Mouse (Mus musculus) brain, adult 2 months (tissue): Measurements from ENCODE around the gene Stxbp3.

Source experiments
- DNase-seq: peaks from one replicate; pipeline ENCODE4 v3.0.0; 2011; ENCODE audit warnings: low read depth, low spot score

Stxbp3 gene

DNA sequence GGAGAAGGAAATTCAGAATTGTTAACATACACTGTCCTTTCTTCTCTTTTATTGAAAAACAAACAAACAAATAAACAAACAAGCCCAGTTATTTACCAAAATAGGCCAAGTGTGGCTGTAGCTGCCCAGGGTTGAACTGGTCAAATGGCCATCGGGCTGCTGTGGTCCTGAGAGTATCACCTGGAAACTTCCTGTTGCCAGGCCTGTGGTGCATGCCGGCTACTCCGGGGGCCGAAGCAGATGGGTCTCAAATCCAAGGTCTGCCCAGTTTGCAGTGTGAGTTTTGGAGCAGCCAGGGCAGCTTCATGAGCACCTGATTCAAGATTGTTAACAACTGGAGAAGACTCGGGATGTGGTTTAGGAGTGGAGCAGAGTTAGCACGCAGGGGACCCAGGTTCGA, 74.8 kb downstream of the Stxbp3 start:
- DNase-seq: no peak

- no peak for DNase-seq
These were observed 75.3 kb downstream of the Stxbp3 start for GRCm38 (mm10) chr3:108764976-108765375.

- DNase-seq: no peak
These were observed 76.6 kb downstream of the Stxbp3 start for GRCm38 (mm10) chr3:108763691-108764090.

DNA sequence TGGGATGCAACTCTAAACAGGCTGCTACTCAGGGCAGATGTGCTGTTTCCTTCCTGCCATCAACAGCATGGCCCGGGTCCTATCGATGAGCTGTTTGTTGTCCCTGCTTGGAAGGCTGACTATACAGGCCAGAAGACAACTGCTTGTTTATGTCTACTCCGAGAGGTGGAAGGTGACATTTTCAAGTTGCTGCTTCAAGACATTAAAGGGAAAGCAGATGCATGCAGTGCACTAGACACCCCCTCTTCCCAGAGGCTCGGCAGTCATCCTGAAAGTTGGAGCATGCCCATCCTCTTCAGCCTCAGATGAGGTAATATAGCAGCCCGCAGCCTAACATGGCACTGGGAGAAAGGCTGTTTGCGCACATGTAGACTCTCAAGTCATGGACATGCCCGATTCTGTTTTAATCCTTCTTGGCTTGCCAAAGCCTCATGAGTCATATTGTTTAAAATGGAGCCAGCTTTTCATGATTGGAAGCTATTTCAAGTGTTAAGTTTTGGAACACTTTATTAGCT, 77.7 kb downstream of the Stxbp3 start:
- DNase-seq: peak; percentile 82

GRCm38 (mm10) chr3:108759566-108760420, 80.5 kb downstream of the Stxbp3 start:
- peak; percentile 25 for DNase-seq

DNA sequence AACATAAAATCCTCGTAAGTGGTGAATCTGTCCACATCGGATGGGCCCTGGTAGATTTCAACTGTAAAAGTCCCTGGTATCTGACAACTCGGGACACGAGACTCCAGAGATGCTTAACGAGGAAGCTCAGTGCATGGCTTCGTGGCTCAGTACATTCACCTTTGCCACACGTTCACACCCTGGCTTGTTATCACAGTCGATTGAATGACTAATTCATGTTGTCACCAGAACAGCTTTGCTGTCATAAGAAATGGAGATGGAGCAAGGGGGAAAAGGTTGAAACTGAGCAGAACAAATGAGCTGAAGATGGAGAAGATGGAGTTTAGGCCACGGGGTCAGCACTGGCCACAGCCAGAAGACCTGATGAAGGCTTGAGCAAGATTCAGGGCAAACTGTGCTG, 82.8 kb downstream of the Stxbp3 start:
- DNase-seq: no peak

DNA sequence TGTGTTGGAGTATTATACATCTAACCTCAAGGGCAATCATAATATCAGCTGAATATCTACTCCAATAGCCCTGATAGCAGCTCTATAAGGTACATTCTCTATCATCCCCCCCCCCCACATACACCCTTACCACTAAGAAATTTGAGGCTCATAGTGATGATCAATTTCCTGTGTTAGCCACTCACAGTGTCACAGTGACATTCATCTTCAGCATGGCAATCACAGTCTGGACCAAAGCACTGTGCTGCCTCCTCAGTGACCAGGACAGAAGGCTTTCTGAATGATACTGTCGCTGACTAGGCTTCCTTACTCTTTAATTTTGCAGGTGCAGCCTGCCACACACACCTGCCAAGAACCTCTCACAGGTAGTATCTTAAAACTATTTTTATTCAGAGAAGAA, 84.2 kb downstream of the Stxbp3 start:
- no peak for DNase-seq

DNA sequence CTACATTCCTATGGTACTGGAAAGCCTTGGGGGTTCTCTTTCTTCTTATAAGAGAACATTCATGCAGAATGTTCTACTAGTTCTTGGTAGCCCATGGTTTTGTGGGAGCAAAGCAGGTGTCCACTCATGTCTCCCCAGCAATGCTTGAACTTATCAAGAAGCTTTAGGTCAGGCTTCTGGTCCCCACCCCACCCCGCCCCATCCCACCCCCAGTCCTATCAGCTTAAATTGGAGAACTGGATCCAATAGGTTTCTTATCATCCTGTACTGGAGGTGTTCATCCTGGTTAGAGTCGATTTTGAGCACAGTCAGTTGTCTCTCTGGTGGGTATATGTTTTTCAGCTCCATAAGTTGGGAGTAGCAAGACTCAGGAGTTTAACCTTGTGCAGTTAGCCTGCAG, 84.8 kb downstream of the Stxbp3 start:
- DNase-seq: no peak

DNA sequence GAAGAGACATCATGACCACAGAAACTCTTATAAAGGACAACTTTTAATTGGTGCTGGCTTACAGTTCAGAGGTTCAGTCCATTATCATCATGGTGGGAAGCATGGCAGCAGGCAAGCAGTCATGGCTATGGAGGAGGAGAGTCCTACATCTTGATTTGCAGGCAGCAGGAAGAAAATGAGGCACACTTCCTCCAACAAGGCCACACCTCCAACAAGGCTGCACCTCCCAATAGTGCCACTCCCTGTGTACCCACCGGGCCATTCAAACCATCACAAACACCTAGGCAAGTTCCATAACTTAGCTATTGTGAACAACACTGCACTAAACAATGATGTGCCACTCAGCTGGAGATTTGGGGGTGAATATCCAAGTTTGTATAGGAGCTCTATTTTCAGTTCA, 85.8 kb downstream of the Stxbp3 start:
- DNase-seq: no peak

GRCm38 (mm10) chr3:108751691-108752090, 88.6 kb downstream of the Stxbp3 start:
- DNase-seq: no peak

GRCm38 (mm10) chr3:108751061-108751460, 89.3 kb downstream of the Stxbp3 start:
- DNase-seq: no peak

- no peak for DNase-seq
These were observed 96.3 kb downstream of the Stxbp3 start for GRCm38 (mm10) chr3:108744060-108744459.
